Mouse (Mus musculus): ENCODE results near the gene Gtf2a1l. TPM values are rescaled to one million over a fixed set of nuclear protein-coding genes. Genes with fewer than 3 reads are reported as not detected.

The Gtf2a1l gene
- total RNA-seq (2021) (not detected), polyA plus RNA-seq (2012; rRNA removed) (0.14 and 0.23 TPM in 2 replicates)
- long read RNA-seq: 0 reads

GRCm38 (mm10) chr17:88668452-88668851 is at the start of gene Gtf2a1l:
Gene Gtf2a1l, plus strand, starts transcription at chr17:88668660.
- TF ChIP-seq CTCF (IDR thresholded peaks at IDR 0.05) (no peak), EP300 (IDR thresholded peaks at IDR 0.05; ENCODE audit: insufficient read depth, low read depth, low read length) (no peak), POLR2A (IDR thresholded peaks at IDR 0.05; ENCODE audit: insufficient read depth, low read depth, low read length) (no peak)
- Histone ChIP-seq H3K27ac (no peak within 1 kb of the TSS), H3K36me3 (ENCODE audit: control insufficient read depth, insufficient read depth, low read length) (no peaks in the 10 kb centered on the region), H3K79me2 (replicated peaks; ENCODE audit: control insufficient read depth, insufficient read depth, low read length) (no peaks in the 10 kb centered on the region), H3K27me3 (ENCODE audit: control insufficient read depth, insufficient read depth, low read length) (peaks cover 4% of the 10 kb centered on the region), H3K4me3 (no peak within 1 kb of the TSS), H3K4me1 (ENCODE audit: control insufficient read depth, insufficient read depth, low read length) (no peaks in the 10 kb centered on the region), H3K9ac (ENCODE audit: low read depth, low read length) (no peak within 1 kb of the TSS)
- 21% methylated on average over 21 of the region's 21 CpGs for WGBS
- DNase-seq: peak; percentile 13 to 22
- intact Hi-C loops (cut with DNase I): no loop called here

DNA sequence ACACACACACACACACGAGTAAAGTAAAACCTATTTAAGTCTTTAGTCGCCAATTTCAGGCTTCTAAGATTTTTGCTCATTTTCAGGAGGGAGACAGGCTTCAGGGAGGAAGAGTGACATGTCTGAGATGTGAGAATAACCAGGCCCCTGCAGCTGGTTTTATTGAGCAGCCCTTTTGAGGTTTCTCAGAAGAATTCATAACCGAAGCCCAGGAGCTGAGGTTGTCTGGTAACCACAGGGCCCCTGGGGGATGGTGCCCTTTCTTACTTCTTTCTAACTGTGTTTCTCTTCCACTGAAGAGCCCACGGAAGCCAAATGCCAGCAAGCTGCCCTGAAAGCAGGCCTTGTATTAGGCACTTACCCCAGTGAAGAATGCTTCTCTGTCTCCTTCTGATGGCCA is 47.5 kb upstream of the Gtf2a1l start:
- 76% methylated on average over 4 of the region's 4 CpGs for WGBS
- intact Hi-C loops (cut with DNase I): no loop called here
- TF ChIP-seq CTCF (IDR thresholded peaks at IDR 0.05): no peak
- no peak for TF ChIP-seq POLR2A (IDR thresholded peaks at IDR 0.05; ENCODE audit: insufficient read depth, low read depth, low read length)
- no peak for TF ChIP-seq EP300 (IDR thresholded peaks at IDR 0.05; ENCODE audit: insufficient read depth, low read depth, low read length)
- no peak overlapping the region for H3K27ac ChIP-seq
- H3K9ac ChIP-seq (ENCODE audit: low read depth, low read length): no peak overlapping the region
- peaks cover 4% of the 10 kb centered on the region for H3K4me1 ChIP-seq (ENCODE audit: control insufficient read depth, insufficient read depth, low read length)
- H3K79me2 ChIP-seq (replicated peaks; ENCODE audit: control insufficient read depth, insufficient read depth, low read length): no peaks in the 10 kb centered on the region; the same call in 1 of the 2 replicates
- no peak overlapping the region for H3K4me3 ChIP-seq
- no peak for DNase-seq
- H3K36me3 ChIP-seq (ENCODE audit: control insufficient read depth, insufficient read depth, low read length): no peaks in the 10 kb centered on the region
- no peaks in the 10 kb centered on the region for H3K27me3 ChIP-seq (ENCODE audit: control insufficient read depth, insufficient read depth, low read length)

DNA sequence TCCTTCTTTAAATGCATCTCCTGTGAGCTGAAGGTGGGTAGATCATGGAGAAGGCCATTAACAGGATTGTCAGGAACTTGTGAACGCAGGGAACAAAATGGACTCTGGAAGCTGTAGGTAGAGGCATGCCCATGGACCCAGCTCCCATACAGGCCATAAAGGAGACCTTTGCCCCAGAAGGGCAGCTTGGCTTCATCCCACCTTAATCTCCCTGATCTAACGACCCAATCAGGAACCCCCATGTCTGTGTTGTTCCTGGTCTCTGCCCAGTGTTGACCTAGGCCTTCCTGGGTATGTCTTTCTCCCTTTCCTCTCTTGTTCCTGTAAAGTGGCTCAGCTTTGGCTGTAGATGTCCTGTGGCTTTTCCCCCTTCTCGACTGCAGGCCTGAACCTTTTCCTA is 47.1 kb upstream of the Gtf2a1l start:
- no peak overlapping the region for H3K4me3 ChIP-seq
- no peak overlapping the region for H3K27ac ChIP-seq
- H3K79me2 ChIP-seq (replicated peaks; ENCODE audit: control insufficient read depth, insufficient read depth, low read length): no peaks in the 10 kb centered on the region; the same call in 1 of the 2 replicates
- TF ChIP-seq POLR2A (IDR thresholded peaks at IDR 0.05; ENCODE audit: insufficient read depth, low read depth, low read length): no peak
- no peak for TF ChIP-seq CTCF (IDR thresholded peaks at IDR 0.05)
- no peak for TF ChIP-seq EP300 (IDR thresholded peaks at IDR 0.05; ENCODE audit: insufficient read depth, low read depth, low read length)
- no peak for DNase-seq
- H3K36me3 ChIP-seq (ENCODE audit: control insufficient read depth, insufficient read depth, low read length): no peaks in the 10 kb centered on the region
- 79% methylated on average over 3 of the region's 3 CpGs for WGBS
- no peak overlapping the region for H3K9ac ChIP-seq (ENCODE audit: low read depth, low read length)
- intact Hi-C loops (cut with DNase I): no loop called here
- peaks cover 5% of the 10 kb centered on the region for H3K4me1 ChIP-seq (ENCODE audit: control insufficient read depth, insufficient read depth, low read length)
- H3K27me3 ChIP-seq (ENCODE audit: control insufficient read depth, insufficient read depth, low read length): no peaks in the 10 kb centered on the region

DNA sequence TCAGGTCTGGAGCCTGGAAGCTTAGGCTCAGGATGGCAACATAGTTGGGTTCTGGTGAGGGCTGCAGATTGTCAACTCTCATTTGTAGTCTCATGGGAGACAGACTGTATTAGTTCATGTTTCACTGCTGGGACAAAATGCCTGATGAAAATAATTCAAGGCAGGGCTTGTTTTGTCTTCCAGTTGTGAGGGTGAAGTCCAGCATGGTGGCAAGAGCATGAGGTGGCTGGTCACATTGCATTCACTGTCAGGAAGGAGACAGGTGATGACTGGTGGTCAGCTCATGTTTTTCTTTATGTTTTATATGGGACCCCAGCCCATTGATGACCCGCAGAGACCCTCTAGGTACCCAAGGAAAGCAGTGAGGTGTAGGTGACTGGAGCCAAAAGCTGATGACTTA is 45.7 kb upstream of the Gtf2a1l start:
- WGBS: 98% methylated on average over 1 of the region's 1 CpGs

GRCm38 (mm10) chr17:88624386-88624785 is 44.1 kb upstream of the Gtf2a1l start:
- H3K4me3 ChIP-seq: no peak overlapping the region
- no peak overlapping the region for H3K27ac ChIP-seq
- DNase-seq: no peak
- no peaks in the 10 kb centered on the region for H3K79me2 ChIP-seq (replicated peaks; ENCODE audit: control insufficient read depth, insufficient read depth, low read length)
- peaks cover 15% of the 10 kb centered on the region for H3K4me1 ChIP-seq (ENCODE audit: control insufficient read depth, insufficient read depth, low read length)
- 77% methylated on average over 4 of the region's 4 CpGs for WGBS
- H3K27me3 ChIP-seq (ENCODE audit: control insufficient read depth, insufficient read depth, low read length): no peaks in the 10 kb centered on the region
- no peak for TF ChIP-seq EP300 (IDR thresholded peaks at IDR 0.05; ENCODE audit: insufficient read depth, low read depth, low read length)
- TF ChIP-seq CTCF (IDR thresholded peaks at IDR 0.05): no peak
- TF ChIP-seq POLR2A (IDR thresholded peaks at IDR 0.05; ENCODE audit: insufficient read depth, low read depth, low read length): no peak
- H3K36me3 ChIP-seq (ENCODE audit: control insufficient read depth, insufficient read depth, low read length): peaks cover 6% of the 10 kb centered on the region; the same call in 1 of the 2 replicates
- no peak overlapping the region for H3K9ac ChIP-seq (ENCODE audit: low read depth, low read length)
- intact Hi-C loops (cut with DNase I): loop anchor here (2.0 kb wide), 1 partner anchor 14 kb away; no protein-coding TSS in a partner anchor

More for the DNA sequence above, 45.7 kb upstream of the Gtf2a1l start:
- Histone ChIP-seq H3K4me3 (no peak overlapping the region), H3K27me3 (ENCODE audit: control insufficient read depth, insufficient read depth, low read length) (no peaks in the 10 kb centered on the region), H3K36me3 (ENCODE audit: control insufficient read depth, insufficient read depth, low read length) (peaks cover 1% of the 10 kb centered on the region; the same call in 1 of the 2 replicates), H3K79me2 (replicated peaks; ENCODE audit: control insufficient read depth, insufficient read depth, low read length) (no peaks in the 10 kb centered on the region), H3K9ac (ENCODE audit: low read depth, low read length) (no peak overlapping the region), H3K27ac (no peak overlapping the region), H3K4me1 (ENCODE audit: control insufficient read depth, insufficient read depth, low read length) (peaks cover 11% of the 10 kb centered on the region)
- intact Hi-C loops (cut with DNase I): no loop called here
- TF ChIP-seq CTCF (IDR thresholded peaks at IDR 0.05): no peak
- no peak for TF ChIP-seq EP300 (IDR thresholded peaks at IDR 0.05; ENCODE audit: insufficient read depth, low read depth, low read length)
- no peak for TF ChIP-seq POLR2A (IDR thresholded peaks at IDR 0.05; ENCODE audit: insufficient read depth, low read depth, low read length)
- DNase-seq: no peak

DNA sequence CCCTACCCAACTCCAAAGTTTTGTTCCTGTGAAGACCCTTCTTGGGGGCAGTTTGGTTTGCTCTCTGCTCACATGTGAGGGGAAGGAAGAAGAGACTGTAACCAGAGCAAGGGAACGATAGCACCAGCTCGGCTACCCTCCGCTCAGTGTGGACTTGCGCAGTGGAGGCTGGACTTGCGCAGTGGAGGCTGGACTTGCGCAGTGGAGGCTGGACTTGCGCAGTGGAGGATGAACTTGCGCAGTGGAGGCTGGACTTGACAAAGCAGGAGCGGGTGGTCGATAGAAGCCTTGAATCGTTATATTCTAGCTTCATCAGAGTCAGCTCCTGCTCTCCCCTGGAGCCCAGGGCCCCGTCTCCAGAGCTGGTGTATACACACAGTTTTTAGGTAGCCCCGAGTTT is 43.1 kb upstream of the Gtf2a1l start:
- intact Hi-C loops (cut with DNase I): loop anchor here (2.0 kb wide), 1 partner anchor 15 kb away; no protein-coding TSS in a partner anchor
- no peaks in the 10 kb centered on the region for H3K27me3 ChIP-seq (ENCODE audit: control insufficient read depth, insufficient read depth, low read length)
- no peaks in the 10 kb centered on the region for H3K79me2 ChIP-seq (replicated peaks; ENCODE audit: control insufficient read depth, insufficient read depth, low read length)
- TF ChIP-seq EP300 (IDR thresholded peaks at IDR 0.05; ENCODE audit: insufficient read depth, low read depth, low read length) (no peak), POLR2A (IDR thresholded peaks at IDR 0.05; ENCODE audit: insufficient read depth, low read depth, low read length) (no peak), CTCF (IDR thresholded peaks at IDR 0.05) (no peak)
- peaks cover 6% of the 10 kb centered on the region; the same call in 1 of the 2 replicates for H3K36me3 ChIP-seq (ENCODE audit: control insufficient read depth, insufficient read depth, low read length)
- WGBS: 81% methylated on average over 13 of the region's 13 CpGs
- peak overlapping the region; percentile 47; the same call in 1 of the 2 replicates for H3K27ac ChIP-seq
- DNase-seq: no peak
- H3K4me1 ChIP-seq (ENCODE audit: control insufficient read depth, insufficient read depth, low read length): peaks cover 18% of the 10 kb centered on the region
- H3K4me3 ChIP-seq: no peak overlapping the region
- H3K9ac ChIP-seq (ENCODE audit: low read depth, low read length): no peak overlapping the region

Data from heart, adult 2 months (tissue).